Mouse (Mus musculus) 3T3-L1 (cell line): ENCODE measurements at regions not wholly inside any gene's neighbourhood (a gene's known extent, or its start where the extent isn't known, plus 50 kb on each side); places are given as distances from the start of the nearest gene placed in this dataset.

Experiments
- DNase-seq: peaks from one replicate; pipeline ENCODE4 v3.0.0-alpha.2; 2015; ENCODE audit warnings: low read depth, low spot score

DNA sequence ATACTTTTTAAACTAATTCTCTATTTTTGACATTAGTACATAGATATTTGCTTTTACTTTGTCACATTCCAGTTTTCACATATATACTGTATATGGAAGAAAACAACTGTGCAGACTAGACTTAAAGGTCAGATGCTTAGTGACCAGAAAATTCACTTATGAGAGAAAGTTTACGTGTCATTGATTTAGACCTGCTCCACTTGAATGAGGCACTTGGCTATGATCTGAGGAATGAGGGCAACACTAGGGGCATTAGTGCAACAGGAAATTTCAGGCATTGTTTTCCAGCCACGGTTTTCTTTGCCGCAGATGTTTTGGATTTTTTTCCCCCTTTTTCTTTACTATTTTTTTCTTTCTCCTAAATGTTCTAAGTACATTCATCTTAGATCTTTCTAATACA, 1244.1 kb upstream of the Prmt6 start:
- no peak for DNase-seq

DNA sequence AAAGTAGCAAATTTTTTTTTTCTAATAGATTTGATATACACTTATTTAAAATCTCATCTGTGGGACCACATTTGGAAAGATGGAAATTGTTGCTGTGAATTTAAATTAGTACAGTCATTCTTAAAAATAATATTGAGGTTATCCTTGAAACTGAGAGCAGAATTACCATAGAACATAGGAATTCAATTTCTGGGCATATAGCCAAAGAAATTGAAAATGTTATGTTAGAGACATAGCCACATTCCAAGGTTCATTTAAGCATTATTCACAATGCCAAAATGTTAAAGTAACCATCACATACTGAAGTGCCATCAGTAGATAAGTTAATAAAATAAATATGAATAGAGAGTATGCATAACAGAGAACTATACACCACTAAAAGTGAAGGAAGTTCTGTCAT, 1238.8 kb upstream of the Prmt6 start:
- peak; percentile 21 for DNase-seq

DNA sequence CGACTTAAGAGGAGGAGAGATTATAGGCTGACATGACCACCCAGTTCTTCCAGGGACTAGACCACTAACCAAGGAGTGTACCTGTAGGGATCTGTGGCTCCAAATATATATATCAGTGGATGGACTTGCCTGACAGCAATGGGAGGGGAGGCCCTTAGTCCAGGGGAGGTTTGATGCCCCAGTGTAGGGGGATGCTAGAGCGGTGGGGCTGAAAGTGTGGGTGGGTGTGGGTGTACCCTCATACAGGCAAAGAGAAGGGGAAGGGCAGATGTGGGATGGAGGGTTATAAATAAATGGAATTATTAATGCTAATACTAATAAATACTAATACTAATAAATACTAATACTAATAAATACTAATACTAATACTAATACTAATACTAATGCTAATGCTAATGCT, 1237.6 kb upstream of the Prmt6 start:
- DNase-seq: no peak
